Mouse (Mus musculus) heart, embryonic 15.5 days (tissue): Measurements from ENCODE around the gene Cend1. TPM values are rescaled to one million over a fixed set of nuclear protein-coding genes. Genes with fewer than 3 reads are reported as not detected.

Experiments
- ATAC-seq: fragments of 200-750 bp; cut with Nextera tagmentation; replicated peaks from 2 replicates; pipeline ENCODE4 v1.8.0; 2017; ENCODE audit warnings: low read depth, moderate TSS enrichment; ENCODE audit not compliant: insufficient number of reproducible peaks, insufficient read depth, low FRiP score
- H3K27ac ChIP-seq: fragments of 300-500 bp; sonication (generic); 2 replicates; pipeline ENCODE4 v1.5.1; 2015; ENCODE audit warnings: mild to moderate bottlenecking, inconsistent platforms
- H3K27me3 ChIP-seq: fragments of 300-500 bp; sonication (generic); 2 replicates; pipeline ENCODE4 v1.6.1; 2015; ENCODE audit warnings: inconsistent platforms
- H3K36me3 ChIP-seq: fragments of 300-500 bp; sonication (generic); 2 replicates; pipeline ENCODE4 v1.6.1; 2015; ENCODE audit warnings: mild to moderate bottlenecking, inconsistent platforms
- H3K4me1 ChIP-seq: fragments of 300-500 bp; sonication (generic); replicated peaks from 2 replicates; pipeline ENCODE4 v1.6.1; 2015; ENCODE audit warnings: inconsistent platforms
- H3K4me2 ChIP-seq: fragments of 300-500 bp; sonication (generic); 2 replicates; pipeline ENCODE4 v1.6.1; 2015; ENCODE audit warnings: inconsistent platforms, mild to moderate bottlenecking, moderate library complexity
- H3K4me3 ChIP-seq: fragments of 300-500 bp; sonication (generic); 2 replicates; pipeline ENCODE4 v1.5.1; 2015; ENCODE audit warnings: mild to moderate bottlenecking, inconsistent platforms
- H3K9ac ChIP-seq: fragments of 300-500 bp; sonication (generic); 2 replicates; pipeline ENCODE4 v1.6.1; 2015; ENCODE audit warnings: mild to moderate bottlenecking, inconsistent platforms
- H3K9me3 ChIP-seq: fragments of 300-500 bp; sonication (generic); replicated peaks from 2 replicates; pipeline ENCODE4 v1.6.1; 2016; ENCODE audit warnings: inconsistent platforms
- WGBS: fragments of 180-500 bp; shearing (Covaris S2); methylation state at CpG from one replicate; pipeline ENCODE4 v1.1.7; 2015; ENCODE audit warnings: mixed read lengths; 5-methylcytosine and 5-hydroxymethylcytosine counted together
- polyA plus RNA-seq: library from polyadenylated mRNA; unstranded; fragments of >200 nt; fragmentation: Nextera tagmentation; extraction: Ambion mirVana; gene quantifications from 2 replicates; pipeline ENCODE4 v1.2.1, GENCODE M21; 2015

Cend1 gene
- polyA plus RNA-seq, 1 experiment from 2014 or later: 4.5 TPM

DNA sequence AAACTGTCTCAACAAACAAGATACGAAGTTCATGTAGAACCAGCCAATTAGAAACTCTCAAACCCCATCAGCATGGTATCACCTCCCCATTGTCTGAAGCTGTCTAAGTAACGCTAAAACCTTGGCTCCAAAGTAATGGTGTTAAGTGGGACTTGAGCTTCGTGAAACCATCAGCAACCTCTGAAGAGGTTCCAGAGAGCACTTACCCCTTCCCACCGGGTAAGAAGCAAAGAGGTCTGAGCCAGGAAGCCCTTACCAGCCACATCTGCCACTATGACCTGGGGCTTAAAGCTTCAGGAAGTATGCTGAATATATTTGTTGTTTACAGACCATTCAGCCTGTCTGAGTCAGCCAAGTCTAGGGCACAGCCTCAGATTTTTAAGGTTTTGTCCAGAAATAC, 23.8 kb downstream of the Cend1 start:
- no peaks in the 10 kb centered on the region for H3K9me3 ChIP-seq
- no peak overlapping the region for H3K4me2 ChIP-seq
- H3K9ac ChIP-seq: no peak overlapping the region
- H3K27ac ChIP-seq: no peak overlapping the region
- peaks cover 3% of the 10 kb centered on the region for H3K4me1 ChIP-seq
- H3K27me3 ChIP-seq: no peaks in the 10 kb centered on the region
- ATAC-seq: no peak
- WGBS: 72% methylated on average over 4 of the region's 4 CpGs
- no peak overlapping the region for H3K4me3 ChIP-seq
- peaks cover 30% of the 10 kb centered on the region for H3K36me3 ChIP-seq

DNA sequence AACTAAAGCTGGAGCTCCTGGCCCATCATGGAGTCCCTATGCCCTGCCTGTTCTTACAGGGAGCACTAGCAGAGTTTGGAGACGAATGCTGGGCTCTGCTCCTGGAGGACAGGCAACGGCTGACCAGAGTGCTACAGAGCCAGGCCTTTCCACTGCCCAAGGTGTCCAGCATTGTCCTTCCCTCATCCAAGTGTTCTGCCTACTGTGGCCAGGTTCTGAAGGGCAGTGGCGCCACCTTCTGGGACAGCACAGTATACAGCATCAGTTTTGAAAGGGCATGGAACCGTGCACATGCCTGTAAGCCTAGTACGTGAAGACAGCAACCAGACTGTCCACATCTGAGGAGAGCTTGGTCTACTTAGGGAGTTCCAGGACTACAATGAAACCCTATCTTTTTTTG, 26.0 kb downstream of the Cend1 start:
- H3K36me3 ChIP-seq: peaks cover 49% of the 10 kb centered on the region
- H3K9me3 ChIP-seq: no peaks in the 10 kb centered on the region
- H3K4me1 ChIP-seq: no peaks in the 10 kb centered on the region
- H3K9ac ChIP-seq: no peak overlapping the region
- H3K4me3 ChIP-seq: no peak overlapping the region
- H3K27ac ChIP-seq: no peak overlapping the region
- no peak overlapping the region for H3K4me2 ChIP-seq
- no peaks in the 10 kb centered on the region for H3K27me3 ChIP-seq
- ATAC-seq: 0 out of 2 replicates have a peak, but pooled peaks have one; percentile 51
- 46% methylated on average over 5 of the region's 5 CpGs for WGBS

DNA sequence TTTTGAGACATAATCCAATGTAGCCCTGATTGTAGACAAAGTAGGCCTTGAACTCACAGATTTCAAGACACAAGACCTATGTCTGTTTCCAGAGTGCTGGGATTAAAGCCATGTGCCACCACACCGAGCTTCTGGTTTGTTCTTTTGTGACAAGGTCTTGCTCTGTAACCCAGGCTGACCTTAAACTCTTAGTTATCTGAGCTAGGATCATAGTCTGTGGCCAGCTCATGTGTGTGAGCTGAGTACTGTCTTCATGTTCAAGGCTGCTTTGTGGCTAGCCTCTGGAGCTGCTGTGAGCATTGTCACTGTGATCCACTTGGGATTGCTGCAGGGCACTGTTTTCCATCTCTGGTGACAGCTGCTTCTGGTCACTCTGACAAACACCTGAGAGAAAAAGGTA, 33.9 kb downstream of the Cend1 start:
- no peak overlapping the region for H3K4me2 ChIP-seq
- no peak overlapping the region for H3K4me3 ChIP-seq
- no peak overlapping the region for H3K27ac ChIP-seq
- H3K4me1 ChIP-seq: peaks cover 12% of the 10 kb centered on the region
- no peak overlapping the region for H3K9ac ChIP-seq
- peaks cover 38% of the 10 kb centered on the region for H3K36me3 ChIP-seq
- H3K27me3 ChIP-seq: no peaks in the 10 kb centered on the region
- 76% methylated on average over 1 of the region's 1 CpGs for WGBS
- no peaks in the 10 kb centered on the region for H3K9me3 ChIP-seq
- ATAC-seq: no peak

DNA sequence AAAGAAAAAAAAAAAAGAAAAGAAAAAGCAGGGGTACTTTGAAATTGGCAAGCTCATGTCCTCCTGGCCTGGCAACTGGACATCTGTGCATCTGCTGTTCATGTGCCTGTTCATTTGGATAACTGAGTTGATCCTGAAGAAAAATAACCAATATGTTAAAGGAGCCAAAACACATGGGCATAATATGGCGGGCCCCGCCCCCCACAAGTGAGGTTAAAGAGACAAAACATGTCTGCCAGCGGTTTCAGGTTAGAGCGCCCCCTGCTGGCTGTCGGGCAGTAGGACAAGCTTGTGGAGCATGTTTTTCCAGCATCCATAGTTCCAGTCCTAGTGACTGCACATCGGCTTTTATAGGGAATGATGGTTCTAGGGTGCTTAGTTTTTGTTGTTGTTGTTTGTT, 34.5 kb downstream of the Cend1 start:
- H3K4me1 ChIP-seq: peaks cover 12% of the 10 kb centered on the region
- no peak overlapping the region for H3K4me3 ChIP-seq
- H3K9me3 ChIP-seq: no peaks in the 10 kb centered on the region
- H3K9ac ChIP-seq: no peak overlapping the region
- ATAC-seq: no peak
- H3K27ac ChIP-seq: no peak overlapping the region
- no peaks in the 10 kb centered on the region for H3K27me3 ChIP-seq
- H3K4me2 ChIP-seq: no peak overlapping the region
- 21% methylated on average over 6 of the region's 6 CpGs for WGBS
- H3K36me3 ChIP-seq: peaks cover 33% of the 10 kb centered on the region

DNA sequence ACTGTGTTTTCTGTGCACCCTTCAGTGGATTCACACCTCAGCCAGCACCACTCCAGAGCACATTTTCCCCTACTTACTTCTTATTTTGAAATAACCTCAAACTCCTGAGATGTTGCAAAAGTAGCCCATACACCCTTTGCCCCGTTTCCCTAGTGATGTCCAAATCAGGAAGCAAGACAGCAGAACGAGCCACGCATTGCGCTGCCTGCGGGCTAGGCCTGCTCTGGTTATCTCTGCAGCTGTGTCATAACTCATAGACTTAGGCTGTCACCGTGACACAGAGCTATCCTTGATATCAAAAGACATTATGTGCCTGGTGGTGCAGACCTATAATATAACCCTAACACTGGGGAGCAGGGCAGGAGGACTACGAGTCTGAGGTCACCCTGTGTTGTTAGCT, 35.1 kb downstream of the Cend1 start:
- no peaks in the 10 kb centered on the region for H3K9me3 ChIP-seq
- 76% methylated on average over 7 of the region's 7 CpGs for WGBS
- H3K4me2 ChIP-seq: no peak overlapping the region
- no peak overlapping the region for H3K27ac ChIP-seq
- no peak overlapping the region for H3K4me3 ChIP-seq
- H3K4me1 ChIP-seq: peaks cover 12% of the 10 kb centered on the region
- H3K27me3 ChIP-seq: no peaks in the 10 kb centered on the region
- no peak for ATAC-seq
- H3K36me3 ChIP-seq: peaks cover 27% of the 10 kb centered on the region
- no peak overlapping the region for H3K9ac ChIP-seq

DNA sequence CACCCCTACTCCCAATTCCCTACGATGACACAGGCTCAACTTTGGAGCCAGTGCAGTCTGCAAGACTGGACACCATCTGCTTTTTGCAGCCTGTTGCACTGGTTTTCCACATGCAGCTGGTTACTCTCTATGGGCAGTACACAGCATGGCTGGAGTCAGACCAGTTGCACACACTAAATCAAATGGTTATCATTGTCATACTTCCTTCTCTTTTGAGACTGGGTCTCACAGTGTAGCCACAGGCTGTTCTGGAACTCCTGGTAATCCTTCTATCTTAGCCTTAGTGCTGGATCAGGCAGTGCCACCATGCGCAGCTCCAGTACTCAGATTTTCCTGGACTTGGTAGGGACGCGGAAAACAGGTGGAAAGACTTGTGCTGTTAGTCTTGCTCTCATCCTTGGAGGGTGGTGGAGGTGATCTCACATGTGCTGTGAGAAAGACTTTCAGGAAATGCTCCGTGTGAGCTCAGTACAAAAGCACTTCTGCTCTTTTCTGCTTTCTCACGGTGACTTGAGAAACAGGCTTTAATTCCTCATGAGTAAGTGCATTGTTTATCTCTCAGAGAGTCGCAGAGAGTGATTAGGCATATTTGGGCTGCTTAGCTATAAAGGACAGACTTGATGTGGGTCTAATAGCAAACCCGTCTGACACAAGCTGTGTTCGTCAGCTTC, 36.6 kb downstream of the Cend1 start:
- 23% methylated on average over 9 of the region's 9 CpGs for WGBS

DNA sequence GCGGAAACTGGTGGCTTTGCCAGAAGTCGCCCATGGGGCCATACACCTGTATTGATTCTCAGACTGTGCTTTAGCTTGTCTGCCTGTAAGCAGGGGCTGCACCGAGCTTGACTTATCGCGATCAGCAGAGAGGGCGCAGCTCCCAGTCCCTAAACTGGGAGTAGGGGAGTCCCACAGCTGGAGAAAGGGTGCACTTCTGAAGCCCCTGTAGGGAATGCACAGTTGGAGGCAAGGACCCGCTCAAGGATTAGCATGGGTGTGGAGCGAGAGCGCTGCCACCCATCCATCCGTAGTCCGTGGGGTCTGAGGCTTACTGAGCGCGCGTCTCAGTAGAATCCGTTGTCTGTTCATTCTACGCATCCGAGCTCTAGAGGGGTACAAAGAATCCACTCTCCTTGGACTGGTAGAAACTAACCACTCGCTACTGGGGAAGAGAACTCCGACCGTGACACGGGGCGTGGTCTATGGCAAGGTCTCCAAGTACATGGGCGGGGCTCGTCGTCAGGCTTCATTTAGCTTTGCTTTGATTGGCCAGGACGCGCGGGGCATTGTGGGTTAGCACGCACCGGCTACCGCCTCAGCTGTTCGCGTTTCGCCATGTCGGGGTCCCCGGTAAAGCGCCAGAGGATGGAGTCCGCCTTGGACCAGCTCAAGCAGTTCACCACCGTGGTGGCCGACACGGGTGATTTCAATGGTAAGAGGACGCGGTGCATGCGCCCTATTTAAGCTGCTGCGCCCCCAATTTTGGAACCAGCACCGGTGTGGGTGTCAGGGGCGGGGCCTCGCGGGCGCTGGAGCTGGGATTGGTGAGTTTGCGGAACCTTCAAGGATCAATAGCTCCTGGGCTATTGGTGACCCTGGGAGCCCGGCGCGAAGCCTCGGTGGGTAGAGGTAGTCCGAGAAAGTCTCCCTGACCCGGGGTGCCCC, 37.4 kb downstream of the Cend1 start, which contains the start of gene Taldo1:
Gene Taldo1, plus strand, starts transcription at position 575 of the 927 bp plus-strand sequence.
- peak within 1 kb of the TSS; percentile 60 for H3K9ac ChIP-seq
- ATAC-seq: peak; percentile 94
- under 1% methylated on average over 57 of the region's 57 CpGs for WGBS
- no peaks in the 10 kb centered on the region for H3K27me3 ChIP-seq
- peak within 1 kb of the TSS; percentile 82 for H3K4me2 ChIP-seq
- no peaks in the 10 kb centered on the region for H3K9me3 ChIP-seq
- peak within 1 kb of the TSS; percentile 61 for H3K27ac ChIP-seq
- peak within 1 kb of the TSS; percentile 69 for H3K4me3 ChIP-seq
- peaks cover 12% of the 10 kb centered on the region for H3K4me1 ChIP-seq
- H3K36me3 ChIP-seq: peaks cover 12% of the 10 kb centered on the region

More for the DNA sequence above, 36.6 kb downstream of the Cend1 start:
- no peaks in the 10 kb centered on the region for H3K9me3 ChIP-seq
- H3K36me3 ChIP-seq: peaks cover 13% of the 10 kb centered on the region
- H3K9ac ChIP-seq: peak overlapping the region; percentile 59
- peak overlapping the region; percentile 50 for H3K27ac ChIP-seq
- H3K4me2 ChIP-seq: peak overlapping the region; percentile 82
- no peak; the same call in 1 of the 2 replicates for ATAC-seq
- H3K27me3 ChIP-seq: no peaks in the 10 kb centered on the region
- peaks cover 12% of the 10 kb centered on the region for H3K4me1 ChIP-seq
- peak overlapping the region; percentile 69 for H3K4me3 ChIP-seq

DNA sequence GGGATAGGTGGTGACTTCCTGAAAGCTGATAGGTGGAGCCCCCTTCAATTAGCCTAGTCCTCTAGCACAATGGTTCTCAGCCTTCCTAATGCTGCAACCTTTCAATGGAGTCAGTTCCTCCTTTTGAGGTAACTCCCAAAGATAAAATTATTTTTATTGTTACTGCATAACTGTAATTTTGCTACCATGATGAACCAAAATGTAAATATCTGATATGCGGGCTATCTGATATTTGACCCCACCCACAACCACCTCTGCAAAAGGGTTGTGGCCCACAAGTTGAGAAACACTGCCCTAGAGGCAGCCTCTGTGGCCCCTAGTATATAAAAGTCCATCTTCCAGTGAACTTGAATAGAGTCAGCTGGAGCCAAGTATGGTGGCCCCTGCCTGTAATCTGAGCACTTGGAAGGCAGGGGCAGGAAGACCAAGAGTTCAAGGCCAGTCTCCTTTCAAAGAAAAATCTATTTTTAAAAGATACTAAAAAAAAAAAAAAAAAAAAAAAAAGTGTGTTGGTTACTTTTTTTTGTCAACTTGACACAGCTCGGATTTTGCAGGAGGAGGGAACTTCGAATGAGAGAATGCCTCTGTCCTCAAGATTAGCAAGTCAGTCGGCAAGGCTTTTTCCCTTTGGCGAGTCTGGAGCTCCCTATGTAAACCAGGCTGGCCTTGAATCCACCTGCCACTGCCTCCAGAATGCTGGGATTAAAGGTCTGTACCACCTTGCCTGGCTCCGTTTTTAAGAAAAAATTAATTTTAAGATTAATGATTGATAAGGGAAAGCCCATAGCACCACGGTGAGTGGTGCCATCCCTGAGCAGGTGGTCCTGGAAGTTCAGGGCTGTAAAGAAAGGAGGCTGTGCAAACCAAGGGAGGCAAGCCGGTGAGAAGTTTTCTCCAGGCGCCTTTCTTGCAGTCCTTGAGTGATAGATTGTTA, 38.7 kb downstream of the Cend1 start:
- no peak for ATAC-seq
- Histone ChIP-seq H3K27me3 (no peaks in the 10 kb centered on the region), H3K9ac (no peak overlapping the region), H3K36me3 (no peaks in the 10 kb centered on the region), H3K27ac (no peak overlapping the region), H3K4me1 (peaks cover 12% of the 10 kb centered on the region), H3K4me2 (no peak overlapping the region), H3K4me3 (no peak overlapping the region), H3K9me3 (no peaks in the 10 kb centered on the region)
- 52% methylated on average over 9 of the region's 9 CpGs for WGBS

DNA sequence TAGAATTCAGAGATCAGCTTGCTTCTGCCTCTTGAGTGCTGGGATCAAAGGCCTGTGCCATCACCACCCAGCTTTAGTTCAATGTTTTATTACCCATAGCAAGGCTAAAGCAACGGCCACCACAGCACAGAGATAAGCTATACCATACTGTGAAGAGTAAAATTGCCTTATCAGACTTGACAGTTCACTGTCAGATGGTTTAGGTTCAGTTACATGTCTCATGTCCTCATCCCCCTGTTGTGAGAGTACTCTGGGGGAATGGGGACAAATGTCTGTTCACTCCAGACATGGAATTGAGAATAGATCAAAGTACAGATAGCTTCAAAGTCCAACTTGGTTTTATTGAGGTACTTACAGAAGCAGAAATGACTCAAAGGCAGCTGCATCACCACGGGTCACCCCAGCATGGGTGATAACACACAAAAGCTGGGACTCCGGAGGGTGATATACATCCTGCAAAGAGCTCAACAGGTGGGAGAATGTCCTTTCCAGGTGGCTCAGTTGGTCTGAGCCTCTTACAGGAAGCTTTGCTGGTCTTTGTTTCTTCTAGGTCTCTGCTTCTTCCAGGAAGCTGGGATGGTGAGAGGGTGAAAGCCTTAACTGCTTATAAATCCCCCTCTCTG, 40.7 kb downstream of the Cend1 start:
- H3K4me1 ChIP-seq: peaks cover 12% of the 10 kb centered on the region
- no peak for ATAC-seq
- 45% methylated on average over 3 of the region's 3 CpGs for WGBS
- no peak overlapping the region for H3K4me3 ChIP-seq
- H3K36me3 ChIP-seq: no peaks in the 10 kb centered on the region
- no peaks in the 10 kb centered on the region for H3K27me3 ChIP-seq
- H3K9me3 ChIP-seq: no peaks in the 10 kb centered on the region
- no peak overlapping the region for H3K9ac ChIP-seq
- no peak overlapping the region for H3K4me2 ChIP-seq
- H3K27ac ChIP-seq: no peak overlapping the region

DNA sequence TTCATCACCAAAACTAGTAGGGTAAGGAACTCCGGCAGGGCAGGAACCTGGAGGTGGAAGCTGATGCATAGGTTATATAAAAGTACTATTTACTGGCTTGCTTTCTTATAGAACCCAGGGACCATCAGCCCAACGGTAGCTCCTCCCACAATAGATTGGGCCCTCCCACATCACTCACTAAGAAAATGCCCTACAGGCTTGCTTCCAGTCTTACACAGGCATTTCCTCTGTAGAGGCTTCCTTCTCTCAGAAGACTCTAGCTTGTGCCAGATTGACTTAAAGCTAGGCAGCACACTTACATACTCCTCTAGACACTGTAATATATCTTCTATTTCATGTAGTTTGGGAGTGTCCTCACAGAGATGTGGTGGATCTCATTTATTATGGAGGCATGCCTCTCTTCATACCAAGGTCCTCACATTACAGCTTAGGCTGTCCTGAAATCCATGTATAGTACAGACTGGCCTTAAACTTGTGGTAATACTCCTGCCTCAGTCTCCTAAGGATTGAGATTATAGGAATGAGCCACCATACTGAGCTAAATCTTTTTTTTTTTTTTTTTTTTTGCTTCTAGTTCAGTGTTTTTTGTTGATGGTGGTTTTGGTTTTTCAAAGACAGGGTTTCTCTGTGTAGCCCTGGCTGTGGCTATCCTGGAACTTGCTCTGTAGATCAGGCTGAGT, 41.3 kb downstream of the Cend1 start:
- H3K9me3 ChIP-seq: no peaks in the 10 kb centered on the region
- no peak overlapping the region for H3K9ac ChIP-seq
- H3K4me1 ChIP-seq: peaks cover 9% of the 10 kb centered on the region
- no peaks in the 10 kb centered on the region for H3K36me3 ChIP-seq
- no peak overlapping the region for H3K27ac ChIP-seq
- no peak overlapping the region for H3K4me3 ChIP-seq
- no peaks in the 10 kb centered on the region for H3K27me3 ChIP-seq
- WGBS: 41% methylated on average over 2 of the region's 2 CpGs
- H3K4me2 ChIP-seq: no peak overlapping the region
- ATAC-seq: no peak
